Mouse (Mus musculus) heart, embryonic 12.5 days (tissue): ENCODE results near the gene Itpkb. TPM values are rescaled to one million over a fixed set of nuclear protein-coding genes. Genes with fewer than 3 reads are reported as not detected.
A peak's percentile ranks its signal among the peaks of the same experiment; 100 is the strongest.

Experiments
- ATAC-seq: fragments of 200-750 bp; cut with Nextera tagmentation; 2 replicates; pipeline ENCODE4 v1.8.0; 2017; ENCODE audit warnings: moderate TSS enrichment, moderate library complexity; ENCODE audit not compliant: insufficient number of reproducible peaks, low FRiP score
- H3K27ac ChIP-seq: fragments of 300-500 bp; sonication (generic); 2 replicates; pipeline ENCODE4 v1.5.1; 2016; ENCODE audit warnings: mild to moderate bottlenecking, moderate library complexity; ENCODE audit not compliant: poor library complexity, severe bottlenecking
- H3K27me3 ChIP-seq: fragments of 300-500 bp; sonication (generic); replicated peaks from 2 replicates; pipeline ENCODE4 v1.6.1; 2016; ENCODE audit warnings: mild to moderate bottlenecking, moderate library complexity
- H3K36me3 ChIP-seq: fragments of 300-500 bp; sonication (generic); 2 replicates; pipeline ENCODE4 v1.6.1; 2016; ENCODE audit warnings: mild to moderate bottlenecking, moderate library complexity
- H3K4me1 ChIP-seq: fragments of 300-500 bp; sonication (generic); replicated peaks from 2 replicates; pipeline ENCODE4 v1.6.1; 2016; ENCODE audit warnings: mild to moderate bottlenecking
- H3K4me2 ChIP-seq: fragments of 300-500 bp; sonication (generic); 2 replicates; pipeline ENCODE4 v1.6.1; 2016; ENCODE audit warnings: mild to moderate bottlenecking, moderate library complexity
- H3K4me3 ChIP-seq: fragments of 300-500 bp; sonication (generic); 2 replicates; pipeline ENCODE4 v1.5.1; 2016; ENCODE audit warnings: mild to moderate bottlenecking
- H3K9ac ChIP-seq: fragments of 300-500 bp; sonication (generic); 2 replicates; pipeline ENCODE4 v1.6.1; 2016; ENCODE audit warnings: mild to moderate bottlenecking, moderate library complexity
- H3K9me3 ChIP-seq: fragments of 300-500 bp; sonication (generic); replicated peaks from 2 replicates; pipeline ENCODE4 v1.6.1; 2016; ENCODE audit warnings: mild to moderate bottlenecking, moderate library complexity
- WGBS: fragments of 180-500 bp; shearing (Covaris S2); methylation state at CpG from one replicate; pipeline ENCODE4 v1.1.7; 2016; 5-methylcytosine and 5-hydroxymethylcytosine counted together
- polyA plus RNA-seq: library from polyadenylated mRNA; unstranded; fragments of >200 nt; fragmentation: Nextera tagmentation; extraction: Ambion mirVana; gene quantifications from 2 replicates; pipeline ENCODE4 v1.2.1, GENCODE M21; 2016

Gene Itpkb
- polyA plus RNA-seq, 1 experiment from 2014 or later = 7.2 TPM

DNA sequence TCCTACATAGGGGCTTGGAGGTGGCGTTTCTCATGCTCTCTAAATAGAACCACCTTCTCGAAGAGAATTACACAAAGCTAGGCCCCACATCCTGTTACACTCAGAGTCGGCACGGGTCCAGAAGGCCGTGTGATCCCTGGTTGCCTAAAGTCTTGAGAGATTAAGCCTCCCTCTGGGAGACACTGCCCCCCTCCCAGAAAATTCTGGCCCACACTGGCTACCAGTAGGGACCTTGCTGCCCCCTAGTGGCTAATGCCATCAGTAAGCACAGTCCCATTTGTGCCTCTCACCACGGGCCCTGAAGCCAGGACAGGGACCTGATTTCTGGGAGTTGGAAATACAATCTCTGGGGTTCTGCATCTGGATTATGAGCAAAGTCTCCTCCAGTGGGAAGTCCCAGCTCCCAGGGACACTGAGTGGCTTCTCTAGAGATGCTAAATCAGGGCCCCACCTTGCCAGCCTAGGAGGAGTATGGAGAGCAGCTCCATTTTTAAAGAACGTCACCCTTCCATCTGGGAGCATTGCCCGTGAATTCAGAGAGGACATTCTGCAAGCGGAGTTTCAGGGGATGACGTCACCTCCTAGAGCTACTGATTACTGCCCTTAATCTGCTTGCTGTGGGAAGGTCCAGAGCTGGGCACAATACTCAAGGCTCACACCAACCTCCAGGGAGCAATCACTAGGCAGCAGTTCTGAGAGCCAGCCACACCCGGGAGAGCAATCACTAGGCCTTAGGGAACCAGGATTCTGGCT, 92.0 kb downstream of the Itpkb start:
- H3K27me3 ChIP-seq = peaks cover 27% of the 10 kb centered on the region
- H3K27ac ChIP-seq = peak overlapping the region; percentile 75
- peak; percentile 46 for ATAC-seq
- no peak overlapping the region for H3K9ac ChIP-seq
- no peak overlapping the region for H3K4me3 ChIP-seq
- H3K4me2 ChIP-seq = peak overlapping the region; percentile 29; the same call in 1 of the 2 replicates
- peaks cover 44% of the 10 kb centered on the region for H3K4me1 ChIP-seq
- no peaks in the 10 kb centered on the region for H3K9me3 ChIP-seq
- WGBS = 12% methylated on average over 11 of the region's 11 CpGs
- H3K36me3 ChIP-seq = peaks cover 20% of the 10 kb centered on the region

DNA sequence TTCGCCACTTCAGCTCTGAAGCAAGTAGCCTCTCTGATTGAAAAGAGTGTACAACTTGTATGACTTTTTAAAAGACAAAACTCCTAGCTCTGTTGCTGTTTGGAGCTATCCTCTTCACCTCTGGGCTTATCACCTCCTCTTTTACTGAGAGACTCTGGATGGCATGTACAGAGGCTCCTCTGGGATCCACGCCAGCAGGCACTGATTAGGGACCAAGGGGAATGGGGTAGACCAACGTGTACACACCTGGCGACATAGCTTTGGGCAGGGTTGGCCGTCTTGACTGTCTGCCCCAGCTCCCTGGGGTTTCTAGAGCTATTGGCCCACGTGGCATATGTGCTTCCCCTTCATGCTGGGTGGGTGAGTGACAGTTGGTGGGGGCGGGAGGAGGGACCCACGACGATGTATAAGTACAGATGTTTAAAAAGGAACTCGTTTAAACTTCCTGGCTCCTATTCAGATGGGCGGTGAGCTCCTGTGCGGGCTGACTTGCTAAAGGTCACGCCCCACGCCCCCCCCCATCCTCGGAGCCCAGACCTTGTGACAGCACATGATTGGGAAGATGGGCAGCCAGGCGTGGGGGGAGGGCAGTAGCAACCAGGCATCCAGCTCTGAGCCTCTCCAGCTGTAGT, 92.8 kb downstream of the Itpkb start:
- Histone ChIP-seq H3K36me3 (peaks cover 17% of the 10 kb centered on the region), H3K27ac (peak overlapping the region; percentile 75), H3K4me1 (peaks cover 44% of the 10 kb centered on the region), H3K9me3 (no peaks in the 10 kb centered on the region), H3K27me3 (peaks cover 26% of the 10 kb centered on the region), H3K4me3 (no peak overlapping the region), H3K9ac (no peak overlapping the region), H3K4me2 (no peak overlapping the region)
- 49% methylated on average over 16 of the region's 16 CpGs for WGBS
- ATAC-seq = no peak

DNA sequence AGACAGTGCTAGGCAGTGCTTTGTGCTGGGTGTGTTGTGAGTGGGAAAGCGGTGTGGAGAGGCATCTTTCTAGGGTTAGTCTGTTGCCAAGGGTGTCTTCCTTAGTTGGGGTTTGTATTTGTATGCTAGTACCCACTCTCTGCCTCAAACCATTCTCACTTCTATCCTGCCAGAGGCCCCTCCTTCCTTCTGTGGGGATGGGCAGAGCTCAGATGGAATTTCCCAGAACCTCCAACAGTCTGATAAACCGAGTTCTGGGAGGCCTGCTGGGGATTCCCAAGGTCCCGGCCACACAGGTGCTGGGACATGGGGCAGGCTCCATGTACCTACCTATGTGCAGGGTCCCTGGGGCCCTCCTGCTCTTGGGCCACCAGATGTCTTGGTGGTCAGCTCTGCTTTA, 93.6 kb downstream of the Itpkb start:
- H3K4me2 ChIP-seq = no peak overlapping the region
- H3K9ac ChIP-seq = no peak overlapping the region
- ATAC-seq = no peak
- H3K27me3 ChIP-seq = peaks cover 18% of the 10 kb centered on the region
- H3K4me3 ChIP-seq = no peak overlapping the region
- no peak overlapping the region for H3K27ac ChIP-seq
- H3K9me3 ChIP-seq = no peaks in the 10 kb centered on the region
- H3K4me1 ChIP-seq = peaks cover 45% of the 10 kb centered on the region
- 61% methylated on average over 3 of the region's 3 CpGs for WGBS
- peaks cover 9% of the 10 kb centered on the region for H3K36me3 ChIP-seq

DNA sequence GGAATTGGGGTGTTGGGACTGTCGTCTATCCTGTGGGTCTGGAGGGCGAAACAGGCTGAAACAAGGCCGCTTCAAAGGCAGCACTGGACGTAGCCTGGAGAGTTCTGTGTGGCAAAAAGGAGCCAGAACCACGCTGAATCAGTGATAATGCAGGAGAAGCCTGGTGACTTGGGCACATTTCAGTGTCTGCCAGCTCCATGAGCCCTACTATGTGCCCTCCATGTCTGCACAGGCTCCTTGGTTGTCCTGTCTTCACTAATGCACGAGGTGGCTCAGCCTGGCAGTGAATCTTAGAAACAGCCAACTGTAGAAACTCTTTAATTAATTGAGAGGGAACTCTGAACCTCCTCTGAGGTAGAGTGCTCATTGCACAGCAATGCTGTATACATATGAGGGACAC, 96.1 kb downstream of the Itpkb start:
- H3K4me2 ChIP-seq = no peak overlapping the region
- H3K27me3 ChIP-seq = peaks cover 12% of the 10 kb centered on the region
- H3K36me3 ChIP-seq = no peaks in the 10 kb centered on the region
- no peak for ATAC-seq
- H3K9me3 ChIP-seq = no peaks in the 10 kb centered on the region
- no peak overlapping the region for H3K27ac ChIP-seq
- peaks cover 33% of the 10 kb centered on the region for H3K4me1 ChIP-seq
- WGBS = 79% methylated on average over 6 of the region's 6 CpGs
- H3K4me3 ChIP-seq = no peak overlapping the region
- no peak overlapping the region for H3K9ac ChIP-seq

DNA sequence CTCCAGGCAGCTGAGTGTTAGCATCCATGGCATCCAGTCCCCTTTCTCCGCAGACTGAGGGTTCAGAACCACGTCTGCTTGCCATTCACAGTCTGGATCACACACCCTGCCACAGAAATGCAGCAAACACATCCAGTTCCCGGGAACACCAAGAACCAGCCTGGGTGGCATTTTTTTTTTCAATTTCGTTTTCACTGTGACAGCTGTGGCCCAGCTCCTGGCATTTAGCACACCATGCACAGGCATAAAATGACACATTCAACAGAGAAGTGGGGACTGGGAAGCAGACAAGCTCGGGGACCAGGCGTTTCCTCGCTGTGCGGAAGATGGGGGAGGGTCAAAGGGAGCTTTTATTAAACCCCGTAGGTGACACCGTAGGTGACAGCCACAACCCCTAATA, 97.4 kb downstream of the Itpkb start:
- peak overlapping the region; percentile 19; the same call in 1 of the 2 replicates for H3K27ac ChIP-seq
- no peaks in the 10 kb centered on the region for H3K36me3 ChIP-seq
- peaks cover 20% of the 10 kb centered on the region for H3K4me1 ChIP-seq
- H3K4me3 ChIP-seq = no peak overlapping the region
- H3K4me2 ChIP-seq = 0 out of 2 replicates have a peak overlapping the region, but pooled peaks have one; percentile 17
- H3K9ac ChIP-seq = no peak overlapping the region
- no peak for ATAC-seq
- H3K9me3 ChIP-seq = no peaks in the 10 kb centered on the region
- H3K27me3 ChIP-seq = peaks cover 22% of the 10 kb centered on the region
- 49% methylated on average over 10 of the region's 10 CpGs for WGBS

DNA sequence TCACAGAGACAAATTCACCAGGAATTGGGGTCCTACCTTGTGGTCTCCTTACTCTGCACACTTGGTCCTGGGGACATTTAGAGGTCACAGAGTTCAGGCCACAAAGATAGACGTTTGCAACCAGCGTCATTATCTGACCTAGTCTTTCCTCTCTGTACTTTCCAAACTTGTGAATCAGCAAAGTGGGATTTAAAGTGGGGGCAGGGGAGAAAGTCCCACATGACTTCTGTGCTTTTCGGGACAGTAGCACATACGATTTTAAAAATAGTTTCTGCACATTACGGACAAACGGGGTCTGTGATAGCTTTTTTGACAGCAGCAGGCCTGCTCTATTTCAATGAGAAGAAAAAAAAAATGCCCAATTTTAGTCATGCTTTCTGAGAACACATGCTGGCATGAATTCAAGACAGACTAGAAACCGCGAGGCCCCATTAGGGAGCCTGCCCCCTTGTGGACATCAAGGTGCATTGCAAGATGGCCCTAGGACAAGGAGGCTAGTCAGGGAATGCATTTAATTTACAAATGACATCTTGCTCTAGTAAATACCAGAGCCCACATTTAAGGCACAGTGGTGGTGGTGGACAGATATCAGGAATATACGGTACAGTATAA, 97.9 kb downstream of the Itpkb start:
- no peaks in the 10 kb centered on the region for H3K9me3 ChIP-seq
- no peak overlapping the region for H3K4me3 ChIP-seq
- H3K9ac ChIP-seq = no peak overlapping the region
- H3K27ac ChIP-seq = no peak overlapping the region
- peaks cover 28% of the 10 kb centered on the region for H3K27me3 ChIP-seq
- no peaks in the 10 kb centered on the region for H3K36me3 ChIP-seq
- ATAC-seq = no peak
- 20% methylated on average over 9 of the region's 9 CpGs for WGBS
- H3K4me1 ChIP-seq = peaks cover 18% of the 10 kb centered on the region
- 0 out of 2 replicates have a peak overlapping the region, but pooled peaks have one; percentile 17 for H3K4me2 ChIP-seq

DNA sequence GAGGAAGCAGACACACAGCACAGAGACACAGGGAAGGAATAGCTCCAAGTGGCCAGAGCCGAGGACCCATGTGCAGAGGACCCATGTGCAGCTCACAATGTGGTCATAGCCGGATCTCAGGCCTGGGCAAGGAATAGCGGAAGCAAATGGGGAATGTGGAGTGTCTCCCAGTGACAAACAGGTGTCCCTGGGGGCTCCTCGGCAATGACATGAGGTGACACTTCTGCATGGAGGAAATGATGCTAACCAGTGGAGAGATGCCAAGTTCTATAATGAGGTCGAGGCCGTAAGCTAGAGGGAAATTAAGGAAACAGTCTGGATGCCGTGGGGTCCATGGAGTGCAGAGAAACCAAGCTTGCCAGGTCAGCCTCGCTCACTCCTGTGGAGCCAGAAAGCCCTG, 98.6 kb downstream of the Itpkb start:
- Histone ChIP-seq H3K4me3 (no peak overlapping the region), H3K4me2 (no peak overlapping the region), H3K9me3 (no peaks in the 10 kb centered on the region), H3K27ac (no peak overlapping the region), H3K36me3 (no peaks in the 10 kb centered on the region), H3K9ac (no peak overlapping the region), H3K4me1 (peaks cover 15% of the 10 kb centered on the region), H3K27me3 (peaks cover 34% of the 10 kb centered on the region)
- ATAC-seq = no peak
- 65% methylated on average over 8 of the region's 8 CpGs for WGBS

DNA sequence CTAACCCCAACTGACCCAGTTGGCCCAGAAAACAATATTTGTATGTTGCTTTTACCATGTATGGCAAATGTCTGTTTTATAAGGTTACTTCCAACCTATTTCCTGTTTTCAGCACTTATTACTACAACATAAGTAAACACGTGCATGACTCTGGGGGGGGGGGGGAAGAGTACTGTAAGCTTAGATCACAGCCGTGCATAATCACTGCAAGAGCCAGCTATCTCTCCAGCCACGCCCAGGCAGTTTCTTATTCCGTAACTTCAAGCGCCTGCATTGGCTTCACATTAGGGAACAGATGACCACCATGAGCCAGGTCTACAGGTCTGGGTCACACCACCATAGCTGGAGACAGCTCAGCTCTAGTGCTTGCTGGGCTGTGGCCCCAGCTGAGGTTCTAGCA, 99.5 kb downstream of the Itpkb start:
- Histone ChIP-seq H3K4me2 (no peak overlapping the region), H3K27ac (no peak overlapping the region), H3K9me3 (no peaks in the 10 kb centered on the region), H3K4me3 (no peak overlapping the region), H3K27me3 (peaks cover 42% of the 10 kb centered on the region), H3K9ac (no peak overlapping the region), H3K4me1 (peaks cover 12% of the 10 kb centered on the region), H3K36me3 (no peaks in the 10 kb centered on the region)
- no peak for ATAC-seq
- 49% methylated on average over 5 of the region's 5 CpGs for WGBS

DNA sequence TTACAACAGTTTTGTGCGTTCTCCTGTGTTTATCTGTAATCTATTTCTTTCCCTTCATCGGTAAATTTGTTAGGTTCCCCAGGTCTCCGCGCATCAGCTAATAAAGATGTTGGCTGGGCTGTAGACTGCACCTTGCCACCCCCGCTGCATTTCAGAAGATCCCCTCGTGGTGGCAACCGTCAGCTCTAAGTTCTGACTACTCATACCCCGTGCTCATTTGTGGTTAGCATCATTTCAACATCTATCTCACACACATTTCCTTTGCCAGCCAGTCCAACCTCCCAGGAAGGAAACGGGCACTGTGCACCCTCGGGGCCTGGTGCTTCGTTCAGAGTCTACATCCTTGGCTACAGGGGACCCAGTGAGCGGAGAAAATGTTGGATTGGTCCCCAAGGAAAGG, 101.5 kb downstream of the Itpkb start:
- Histone ChIP-seq H3K36me3 (no peaks in the 10 kb centered on the region), H3K4me1 (peaks cover 12% of the 10 kb centered on the region), H3K27ac (no peak overlapping the region), H3K9ac (no peak overlapping the region), H3K4me3 (no peak overlapping the region), H3K9me3 (no peaks in the 10 kb centered on the region), H3K27me3 (peaks cover 50% of the 10 kb centered on the region), H3K4me2 (no peak overlapping the region)
- no peak for ATAC-seq
- 59% methylated on average over 12 of the region's 12 CpGs for WGBS

DNA sequence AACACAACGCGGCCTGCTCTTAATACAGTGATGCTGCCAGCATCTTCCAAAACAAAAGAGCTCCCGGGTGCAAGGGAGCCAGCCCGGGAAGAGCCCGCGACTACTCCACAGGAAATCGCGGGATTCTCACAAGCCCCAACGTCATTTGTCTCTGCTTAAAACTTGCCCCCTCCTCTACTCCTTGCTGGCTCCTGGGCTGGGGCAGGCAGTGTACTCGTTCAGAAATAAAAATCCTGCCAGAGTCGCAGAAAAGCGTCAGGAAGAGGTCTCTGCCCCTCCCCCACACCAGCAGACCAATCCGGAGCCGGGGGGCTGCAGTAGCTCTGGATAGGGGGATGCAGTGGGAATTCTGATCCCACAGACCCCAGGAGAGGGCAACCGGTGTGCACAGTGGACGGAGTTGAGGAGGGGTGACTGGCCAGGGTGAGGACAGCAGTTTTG, 102.8 kb downstream of the Itpkb start:
- no peak overlapping the region for H3K27ac ChIP-seq
- H3K27me3 ChIP-seq = peaks cover 61% of the 10 kb centered on the region

More for the DNA sequence above, 102.8 kb downstream of the Itpkb start:
- Histone ChIP-seq H3K4me2 (peak overlapping the region; percentile 62), H3K9me3 (no peaks in the 10 kb centered on the region), H3K4me1 (peaks cover 8% of the 10 kb centered on the region), H3K36me3 (no peaks in the 10 kb centered on the region), H3K9ac (peak overlapping the region; percentile 47; the same call in 1 of the 2 replicates), H3K4me3 (peak overlapping the region; percentile 26)
- ATAC-seq = no peak
- 2% methylated on average over 16 of the region's 16 CpGs for WGBS
